Mouse (Mus musculus): ENCODE measurements around the gene Ppp2r3c.

DNA sequence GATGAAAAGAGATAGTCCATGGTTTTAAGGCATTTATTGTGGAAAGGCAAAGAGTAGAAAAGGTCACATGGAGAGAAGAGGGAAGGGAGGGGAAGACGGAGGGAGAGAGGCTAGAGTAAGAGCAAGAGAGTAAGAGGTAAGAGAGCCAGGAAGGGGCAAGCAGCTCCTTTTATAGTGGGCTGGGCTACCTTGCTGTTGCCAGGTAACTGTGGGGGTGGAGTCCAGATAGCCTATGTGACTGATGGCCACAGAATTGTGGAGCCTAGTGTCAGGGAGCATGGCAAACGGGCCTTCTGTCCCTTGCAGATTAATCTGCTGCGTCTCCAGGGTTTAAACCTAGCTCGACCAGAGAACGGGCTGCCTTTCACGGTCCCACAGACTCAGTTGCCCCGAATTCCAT, 9.0 kb upstream of the Ppp2r3c start:
- TF ChIP-seq POLR2AphosphoS2 (IDR thresholded peaks at IDR 0.05; ENCODE audit: insufficient read length, low read depth) (no peak), POLR2A (IDR thresholded peaks at IDR 0.05; ENCODE audit: insufficient read length, low read depth) (no peak), MYOG (IDR thresholded peaks at IDR 0.05; ENCODE audit: control insufficient read depth in 1 of 3, insufficient read depth in 1 of 3, insufficient read length in 2 of 3, low read depth in 2 of 3) (no peak), CEBPB (IDR thresholded peaks at IDR 0.05; ENCODE audit: insufficient read depth, poor library complexity, severe bottlenecking) (no peak), USF1 (IDR thresholded peaks at IDR 0.05; ENCODE audit: low read depth) (no peak), TCF3 (IDR thresholded peaks at IDR 0.05; ENCODE audit: insufficient read length, low read depth) (no peak), TCF12 (IDR thresholded peaks at IDR 0.05; ENCODE audit: insufficient read depth, poor library complexity, severe bottlenecking) (no peak), MYOD1 (IDR thresholded peaks at IDR 0.05; ENCODE audit: control insufficient read depth in 1 of 3, insufficient read length in 2 of 3, low read depth in 2 of 3) (no peak), E2F4 (IDR thresholded peaks at IDR 0.05; ENCODE audit: insufficient read depth) (no peak), MAX (IDR thresholded peaks at IDR 0.05; ENCODE audit: low read depth) (no peak)
